Mouse (Mus musculus): ENCODE measurements around the gene Aldh1a3.

GRCm38 (mm10) chr7:66451622-66452295 is 24.4 kb upstream of the Aldh1a3 start:
- no peak for TF ChIP-seq MAFK (IDR thresholded peaks at IDR 0.05; ENCODE audit: insufficient replicate concordance, low read length)
- no peak for TF ChIP-seq CTCF (conservative IDR thresholded peaks at IDR 0.05 in 1 of 2, IDR thresholded peaks at IDR 0.05 in 1 of 2; ENCODE audit: low read depth in 2 of 2, low read length in 2 of 2)
- no peak for TF ChIP-seq ZKSCAN1 (IDR thresholded peaks at IDR 0.05; ENCODE audit: borderline replicate concordance, low read depth, low read length)
- no peak for TF ChIP-seq ZNF384 (IDR thresholded peaks at IDR 0.05; ENCODE audit: low read depth, low read length)
- no peak for TF ChIP-seq EP300 (IDR thresholded peaks at IDR 0.05; ENCODE audit: low read length)
